Mouse (Mus musculus) urinary bladder, postnatal 4 days (tissue): ENCODE results near the gene 4933428M09Rik.
"Not testable (repeated sequence)": the region's sequence is repeated elsewhere in the genome, so short reads cannot be mapped to it uniquely, and the experiment has no call there.

ENCODE experiments used
- DNase-seq, 2 experiments: peaks; one replicate each; pipeline ENCODE4 v3.0.0; 2021 to 2022; ENCODE audit warnings: low spot score in 2 of 2

The 4933428M09Rik gene

GRCm38 (mm10) chrX:139178928-139179327, at the start of gene 4933428M09Rik:
4933428M09Rik (plus strand) TSS chrX:139179228.
- no peak for DNase-seq

DNA sequence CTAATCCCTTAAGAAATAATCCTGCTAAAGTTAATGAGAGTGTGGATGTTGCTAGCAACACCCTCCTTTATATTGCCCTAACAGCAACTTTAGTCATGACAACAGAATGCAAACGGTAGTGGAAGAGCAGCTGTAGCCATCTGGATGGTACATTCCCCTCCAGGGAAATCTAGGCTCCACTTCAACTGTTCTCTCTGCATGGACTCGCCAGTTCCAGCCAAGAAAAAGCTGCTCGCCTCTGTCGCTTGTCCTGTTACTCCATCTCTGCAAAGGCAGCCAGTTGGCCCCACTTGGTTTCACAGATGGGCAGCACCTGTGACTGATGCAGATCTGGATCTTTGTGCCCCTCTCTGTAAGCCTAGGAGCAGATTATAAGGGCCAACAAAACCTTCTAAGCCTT, 45.0 kb upstream of the 4933428M09Rik start:
- peak in 1 of 2 experiments; percentile 16 for DNase-seq

- not testable (repeated sequence) for DNase-seq
Measured at GRCm38 (mm10) chrX:139191506-139191905, 12.5 kb downstream of the 4933428M09Rik start.

- DNase-seq, result no peak
Measured at GRCm38 (mm10) chrX:139194572-139195279, 15.7 kb downstream of the 4933428M09Rik start.

GRCm38 (mm10) chrX:139209191-139209828, 30.3 kb downstream of the 4933428M09Rik start:
- DNase-seq, result not testable (repeated sequence)

- DNase-seq, result peak; percentile 68 to 77
Measured at GRCm38 (mm10) chrX:139209829-139210225, 30.8 kb downstream of the 4933428M09Rik start, which contains the start of gene Mum1l1. Mum1l1 (plus strand) TSS chrX:139210042.

DNA sequence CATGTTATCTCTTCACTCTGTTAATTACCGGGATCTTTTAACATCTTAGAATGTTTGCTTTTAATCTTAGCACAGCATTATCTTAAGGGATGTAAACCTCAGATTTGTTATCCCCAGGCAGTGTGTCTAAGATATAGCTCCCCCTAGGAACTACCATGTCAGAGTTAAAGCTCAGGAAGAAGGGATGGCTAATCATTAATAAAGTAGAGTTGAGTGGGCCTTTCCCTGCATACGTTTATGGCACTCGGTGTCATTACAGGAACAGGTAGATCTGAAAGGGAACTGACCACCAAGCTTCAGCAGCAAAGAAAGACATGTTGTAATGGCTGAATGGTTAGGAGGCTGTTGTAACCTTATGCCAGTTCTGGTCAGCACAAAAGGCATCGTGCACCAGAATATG, 35.7 kb downstream of the 4933428M09Rik start:
- no peak for DNase-seq

GRCm38 (mm10) chrX:139216409-139216808, 37.4 kb downstream of the 4933428M09Rik start:
- DNase-seq, result no peak

DNA sequence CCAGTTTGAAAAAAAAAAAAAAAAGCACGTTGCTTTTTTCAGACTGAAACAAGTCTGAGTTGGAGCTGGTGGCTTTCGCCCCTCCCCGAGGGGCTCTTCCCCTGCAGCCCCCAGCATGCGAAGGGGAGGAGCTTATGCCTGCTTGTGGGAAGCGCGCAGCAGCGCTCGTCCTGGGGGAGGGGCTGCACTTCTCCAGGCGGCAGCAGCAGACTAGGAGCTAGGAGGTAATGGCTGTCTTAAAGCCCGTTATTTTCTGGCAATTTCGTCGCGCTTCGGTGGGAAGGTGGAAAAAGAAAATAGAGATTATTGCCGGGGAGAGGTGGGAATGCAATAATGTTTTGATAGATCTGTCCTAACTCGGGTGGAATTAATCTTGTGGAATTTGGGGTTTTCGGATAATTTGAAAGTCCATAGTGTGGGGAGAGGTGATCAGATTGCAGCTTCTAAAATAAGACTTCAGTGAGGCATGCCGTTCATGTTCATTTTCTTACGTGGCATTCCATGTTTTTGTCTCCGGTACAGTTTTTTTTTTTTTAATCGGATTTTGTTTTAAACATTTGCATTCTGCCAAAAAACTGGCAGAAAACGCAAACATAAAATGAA, 38.1 kb downstream of the 4933428M09Rik start:
- DNase-seq, result peak; percentile 40 to 61

- no peak for DNase-seq
Measured at GRCm38 (mm10) chrX:139217776-139218175, 38.7 kb downstream of the 4933428M09Rik start.

GRCm38 (mm10) chrX:139219017-139219416, 40.0 kb downstream of the 4933428M09Rik start:
- no peak for DNase-seq

DNA sequence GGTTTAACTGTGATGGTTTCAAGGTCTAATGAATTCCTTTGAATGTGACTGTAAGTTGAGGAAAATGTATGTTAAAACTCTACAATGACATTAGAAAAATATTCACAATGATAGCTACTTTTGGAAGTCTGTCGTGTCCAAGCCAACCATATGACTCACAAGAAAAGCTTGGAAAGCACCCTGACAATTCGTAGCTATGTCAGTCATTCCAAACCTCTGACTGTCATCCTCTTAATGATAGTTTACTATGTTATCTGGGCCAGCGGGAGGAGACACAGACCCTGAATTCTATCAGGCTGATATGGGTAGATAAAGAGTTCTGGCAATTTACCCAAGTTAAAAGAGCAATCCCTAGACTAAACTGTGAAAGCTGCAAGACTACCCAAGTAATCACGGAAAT, 41.8 kb downstream of the 4933428M09Rik start:
- DNase-seq, result no peak

GRCm38 (mm10) chrX:139221893-139222292, 42.9 kb downstream of the 4933428M09Rik start:
- DNase-seq, result no peak
